12 mouse cellular contexts compared by ENCODE assay signal in genomic region chr2:25616398-25616797, GRCm38 (mm10). TPM values are rescaled to one million over a fixed set of nuclear protein-coding genes. Genes with fewer than 3 reads are reported as not detected.
DNase-seq lines count a peak whose midpoint lies in the region; ATAC-seq and TF ChIP-seq lines count a peak whose summit lies in the region.
"Had no signal": no experiment of that assay in that cellular context is flagged by ENCODE, and none has a peak within 500 bp of the region (broad histone marks: within the 10 kb centered on the region; RNA-seq: fewer than 3 reads in every experiment).

No protein-coding gene starts in this region.

- H3K9me3 ChIP-seq in heart, embryonic 14.5 days (ENCODE audit: control insufficient read depth, low read length), result no peaks in the 10 kb centered on the region
- no peaks in the 10 kb centered on the region for H3K9me3 ChIP-seq in midbrain, postnatal 0 days (ENCODE audit: low read length)
- H3K9me3 ChIP-seq in midbrain, embryonic 16.5 days (replicated peaks; ENCODE audit: control insufficient read depth, low read length, poor library complexity, severe bottlenecking), result 0 out of 2 replicates have a peak, but pooled peaks cover 3% of the 10 kb centered on the region
- H3K9me3 ChIP-seq in hindbrain, embryonic 16.5 days (ENCODE audit: control insufficient read depth, low read length), result no peaks in the 10 kb centered on the region
- H3K9me3 ChIP-seq in stomach, postnatal 0 days (ENCODE audit: control insufficient read depth, low read length), result no peaks in the 10 kb centered on the region

- peak overlapping the region; percentile 43 for H3K4me2 ChIP-seq in heart, embryonic 14.5 days (ENCODE audit: low read length)
- H3K4me2 ChIP-seq in midbrain, postnatal 0 days (ENCODE audit: low read depth, low read length, poor library complexity, severe bottlenecking), result peak overlapping the region; percentile 26; the same call in 1 of the 2 replicates
- H3K4me2 ChIP-seq in midbrain, embryonic 16.5 days (ENCODE audit: low read length), result no peak overlapping the region
- H3K4me2 ChIP-seq in hindbrain, embryonic 16.5 days (ENCODE audit: low read length), result peak overlapping the region; percentile 11; the same call in 1 of the 2 replicates
- peak overlapping the region; percentile 23 for H3K4me2 ChIP-seq in stomach, postnatal 0 days (replicated peaks; ENCODE audit: low read depth)
- H3K4me2 ChIP-seq: midbrain, embryonic 11.5 days had no signal

- no peak overlapping the region for H3K9ac ChIP-seq in heart, embryonic 14.5 days (ENCODE audit: low read length)
- no peak overlapping the region for H3K9ac ChIP-seq in midbrain, postnatal 0 days (replicated peaks; ENCODE audit: low read length, poor library complexity, severe bottlenecking)
- H3K9ac ChIP-seq in midbrain, embryonic 16.5 days (ENCODE audit: low read depth, low read length), result no peak overlapping the region
- H3K9ac ChIP-seq in hindbrain, embryonic 16.5 days (ENCODE audit: low read depth, low read length), result no peak overlapping the region
- no peak overlapping the region for H3K9ac ChIP-seq in stomach, postnatal 0 days (ENCODE audit: low read length)

- TF ChIP-seq EP300 in stomach, postnatal 0 days (optimal IDR thresholded peaks at IDR 0.05), result no peak

- TF ChIP-seq CTCF in midbrain, postnatal 0 days (IDR thresholded peaks at IDR 0.05), result no peak
- no peak for TF ChIP-seq CTCF in stomach, postnatal 0 days (IDR thresholded peaks at IDR 0.05; ENCODE audit: low read depth)

- 0 out of 4 replicates have a peak overlapping the region, but pooled peaks of 1 of the 2 experiments have one; percentile 9 for H3K4me3 ChIP-seq in heart, embryonic 14.5 days (ENCODE audit: control insufficient read depth in 1 of 2, insufficient read depth in 1 of 2, low read depth in 1 of 2, low read length in 2 of 2)
- H3K4me3 ChIP-seq in midbrain, postnatal 0 days (ENCODE audit: low read depth, low read length), result peak overlapping the region; percentile 11; the same call in 1 of the 2 replicates
- no peak overlapping the region for H3K4me3 ChIP-seq in midbrain, embryonic 16.5 days (ENCODE audit: low read depth, low read length)
- H3K4me3 ChIP-seq in hindbrain, embryonic 16.5 days (ENCODE audit: low read length), result peak overlapping the region; percentile 4; the same call in 1 of the 2 replicates
- peak overlapping the region; percentile 17; the same call in 1 of the 2 replicates for H3K4me3 ChIP-seq in stomach, postnatal 0 days (ENCODE audit: low read depth, low read length)

- H3K4me1 ChIP-seq in heart, embryonic 14.5 days (ENCODE audit: control insufficient read depth in 2 of 2, insufficient read depth in 2 of 2, low read length in 2 of 2), result peaks cover 0 to 3% of the 10 kb centered on the region in 2 experiments; a peak in 2 of 4 replicates
- peaks cover 5% of the 10 kb centered on the region; the same call in 1 of the 2 replicates for H3K4me1 ChIP-seq in midbrain, postnatal 0 days (ENCODE audit: insufficient read depth, low read length)
- H3K4me1 ChIP-seq in midbrain, embryonic 16.5 days (ENCODE audit: control insufficient read depth, insufficient read depth, low read length), result peaks cover 12% of the 10 kb centered on the region
- peaks cover 9% of the 10 kb centered on the region for H3K4me1 ChIP-seq in hindbrain, embryonic 16.5 days (ENCODE audit: control insufficient read depth, insufficient read depth, low read depth, low read length)
- no peaks in the 10 kb centered on the region for H3K4me1 ChIP-seq in stomach, postnatal 0 days (replicated peaks; ENCODE audit: control insufficient read depth, insufficient read depth)

- H3K36me3 ChIP-seq in heart, embryonic 14.5 days (ENCODE audit: control insufficient read depth, insufficient read depth, low read length), result no peaks in the 10 kb centered on the region
- no peaks in the 10 kb centered on the region for H3K36me3 ChIP-seq in midbrain, postnatal 0 days (ENCODE audit: insufficient read depth, low read length)
- H3K36me3 ChIP-seq in midbrain, embryonic 16.5 days (ENCODE audit: control insufficient read depth, insufficient read depth, low read length), result no peaks in the 10 kb centered on the region
- no peaks in the 10 kb centered on the region for H3K36me3 ChIP-seq in hindbrain, embryonic 16.5 days (ENCODE audit: control insufficient read depth, insufficient read depth, low read length)
- H3K36me3 ChIP-seq in stomach, postnatal 0 days (ENCODE audit: control insufficient read depth, insufficient read depth, low read length), result no peaks in the 10 kb centered on the region

- no peak overlapping the region for H3K27ac ChIP-seq in heart, embryonic 14.5 days (replicated peaks in 1 of 2; ENCODE audit: control insufficient read depth in 1 of 2, insufficient read depth in 1 of 2, low read depth in 2 of 2, low read length in 2 of 2)
- no peak overlapping the region for H3K27ac ChIP-seq in midbrain, postnatal 0 days (ENCODE audit: low read depth, low read length)
- H3K27ac ChIP-seq in midbrain, embryonic 16.5 days (ENCODE audit: low read length), result no peak overlapping the region
- H3K27ac ChIP-seq in hindbrain, embryonic 16.5 days (ENCODE audit: low read depth, low read length), result no peak overlapping the region
- no peak overlapping the region for H3K27ac ChIP-seq in stomach, postnatal 0 days (replicated peaks)

- H3K27me3 ChIP-seq in heart, embryonic 14.5 days (ENCODE audit: control insufficient read depth, insufficient read depth, low read length), result peaks cover 56% of the 10 kb centered on the region
- peaks cover 27% of the 10 kb centered on the region for H3K27me3 ChIP-seq in midbrain, postnatal 0 days (ENCODE audit: insufficient read depth, low read length)
- H3K27me3 ChIP-seq in midbrain, embryonic 16.5 days (ENCODE audit: control insufficient read depth, insufficient read depth, low read depth, low read length), result peaks cover 32% of the 10 kb centered on the region
- H3K27me3 ChIP-seq in hindbrain, embryonic 16.5 days (replicated peaks; ENCODE audit: control insufficient read depth, insufficient read depth, low read length), result peaks cover 21% of the 10 kb centered on the region
- H3K27me3 ChIP-seq in stomach, postnatal 0 days (ENCODE audit: control insufficient read depth, insufficient read depth, low read length), result no peaks in the 10 kb centered on the region

- no peak for DNase-seq in heart, postnatal 4 days
- DNase-seq in midbrain, postnatal 0 days (ENCODE audit: low spot score), result no peak
- DNase-seq in stomach, postnatal 0 days (ENCODE audit: low spot score), result no peak
- no peak for DNase-seq in urinary bladder, postnatal 25 days (ENCODE audit: low spot score)
- DNase-seq: layer of hippocampus, adult 9-11 months; thymus, adult 2 months had no signal

- no peak for ATAC-seq in heart, embryonic 14.5 days (ENCODE audit: insufficient number of reproducible peaks, insufficient read depth, low FRiP score, low read depth)
- no peak for ATAC-seq in midbrain, postnatal 0 days (ENCODE audit: low FRiP score)
- no peak for ATAC-seq in midbrain, embryonic 16.5 days
- no peak for ATAC-seq in hindbrain, embryonic 16.5 days
- no peak for ATAC-seq in stomach, postnatal 0 days (ENCODE audit: low FRiP score, low TSS enrichment)

- WGBS in heart, embryonic 14.5 days, result 13% methylated on average over 22 of the region's 22 CpGs
- WGBS in midbrain, postnatal 0 days, result 19% methylated on average over 22 of the region's 22 CpGs
- WGBS in midbrain, embryonic 16.5 days, result 20% methylated on average over 22 of the region's 22 CpGs
- WGBS in hindbrain, embryonic 16.5 days, result 18% methylated on average over 22 of the region's 22 CpGs
- 15% methylated on average over 22 of the region's 22 CpGs for WGBS in stomach, postnatal 0 days

RNA-seq across cellular contexts. Expression of gene Ccdc183, which starts 1.1 kb away (rescaled TPM):
- 0.07 and 0.27 TPM in 2 replicates for polyA plus RNA-seq in heart, embryonic 14.5 days (2014; fragmentation: Nextera tagmentation; extraction: Ambion mirVana)
- not detected for total RNA-seq in heart, postnatal 4 days (2021)
- not detected in 2 replicates for total RNA-seq in midbrain, postnatal 0 days (2014; rRNA removed)
- polyA plus RNA-seq in midbrain, postnatal 0 days (2015; fragmentation: Nextera tagmentation; extraction: Ambion mirVana), result 0.26 and 0.36 TPM in 2 replicates
- 0.11 and 0.24 TPM in 2 replicates for polyA plus RNA-seq in midbrain, embryonic 16.5 days (2015; fragmentation: Nextera tagmentation; extraction: Ambion mirVana)
- polyA plus RNA-seq in hindbrain, embryonic 16.5 days (2015; fragmentation: Nextera tagmentation; extraction: Ambion mirVana), result 0.13 and 0.34 TPM in 2 replicates
- 0.21 and 0.34 TPM in 2 replicates for polyA plus RNA-seq in stomach, postnatal 0 days (2015; fragmentation: Nextera tagmentation; extraction: Ambion mirVana)
- total RNA-seq: gastrocnemius, postnatal 4 days had no signal
- polyA plus RNA-seq: thymus, adult 2 months had no signal

RNA-seq across cellular contexts. Expression of gene Tmem141, which starts 5.4 kb away (rescaled TPM):
- 22.8 and 28.2 TPM in 2 replicates for polyA plus RNA-seq in heart, embryonic 14.5 days (2014; fragmentation: Nextera tagmentation; extraction: Ambion mirVana)
- total RNA-seq in heart, postnatal 4 days (2021), result 10 to 100 TPM; 22.2 to 24.0 TPM
- total RNA-seq in midbrain, postnatal 0 days (2014; rRNA removed), result 45.7 and 54.6 TPM in 2 replicates
- polyA plus RNA-seq in midbrain, postnatal 0 days (2015; fragmentation: Nextera tagmentation; extraction: Ambion mirVana), result 58.3 and 67.9 TPM in 2 replicates
- 56.4 and 67.2 TPM in 2 replicates for polyA plus RNA-seq in midbrain, embryonic 16.5 days (2015; fragmentation: Nextera tagmentation; extraction: Ambion mirVana)
- polyA plus RNA-seq in hindbrain, embryonic 16.5 days (2015; fragmentation: Nextera tagmentation; extraction: Ambion mirVana), result 54.6 and 66.8 TPM in 2 replicates
- 32.4 and 33.3 TPM in 2 replicates for polyA plus RNA-seq in stomach, postnatal 0 days (2015; fragmentation: Nextera tagmentation; extraction: Ambion mirVana)

RNA-seq across cellular contexts. Expression of gene Rabl6, which starts 8.1 kb away (rescaled TPM):
- 41.9 and 42.1 TPM in 2 replicates for polyA plus RNA-seq in heart, embryonic 14.5 days (2014; fragmentation: Nextera tagmentation; extraction: Ambion mirVana)
- total RNA-seq in heart, postnatal 4 days (2021), result 10 to 100 TPM; 51.4 to 61.5 TPM
- total RNA-seq in midbrain, postnatal 0 days (2014; rRNA removed), result 66.8 and 98.0 TPM in 2 replicates
- 56.7 and 61.2 TPM in 2 replicates for polyA plus RNA-seq in midbrain, postnatal 0 days (2015; fragmentation: Nextera tagmentation; extraction: Ambion mirVana)
- 64.7 and 68.3 TPM in 2 replicates for polyA plus RNA-seq in midbrain, embryonic 16.5 days (2015; fragmentation: Nextera tagmentation; extraction: Ambion mirVana)
- polyA plus RNA-seq in hindbrain, embryonic 16.5 days (2015; fragmentation: Nextera tagmentation; extraction: Ambion mirVana), result 65.3 and 71.8 TPM in 2 replicates
- 30.9 and 32.2 TPM in 2 replicates for polyA plus RNA-seq in stomach, postnatal 0 days (2015; fragmentation: Nextera tagmentation; extraction: Ambion mirVana)

RNA-seq across cellular contexts. Expression of gene Fcna, which starts 11.4 kb away (rescaled TPM):
- polyA plus RNA-seq in heart, embryonic 14.5 days (2014; fragmentation: Nextera tagmentation; extraction: Ambion mirVana), result 1.8 and 3.2 TPM in 2 replicates
- total RNA-seq in heart, postnatal 4 days (2021), result 1 to 10 TPM; 1.3 to 1.4 TPM
- total RNA-seq in midbrain, postnatal 0 days (2014; rRNA removed), result 5.7 and 7.2 TPM in 2 replicates
- 5.1 and 5.3 TPM in 2 replicates for polyA plus RNA-seq in midbrain, postnatal 0 days (2015; fragmentation: Nextera tagmentation; extraction: Ambion mirVana)
- polyA plus RNA-seq in midbrain, embryonic 16.5 days (2015; fragmentation: Nextera tagmentation; extraction: Ambion mirVana), result 2.5 and 3.1 TPM in 2 replicates
- 4.6 and 4.8 TPM in 2 replicates for polyA plus RNA-seq in hindbrain, embryonic 16.5 days (2015; fragmentation: Nextera tagmentation; extraction: Ambion mirVana)
- 3.5 and 3.8 TPM in 2 replicates for polyA plus RNA-seq in stomach, postnatal 0 days (2015; fragmentation: Nextera tagmentation; extraction: Ambion mirVana)
- total RNA-seq: MEL had no signal

RNA-seq across cellular contexts. Expression of gene Ajm1, which starts 34.8 kb away (rescaled TPM):
- not detected in 2 replicates for polyA plus RNA-seq in heart, embryonic 14.5 days (2014; fragmentation: Nextera tagmentation; extraction: Ambion mirVana)
- total RNA-seq in heart, postnatal 4 days (2021), result under 1 TPM; 0.14 to 0.41 TPM
- 23.1 and 30.9 TPM in 2 replicates for total RNA-seq in midbrain, postnatal 0 days (2014; rRNA removed)
- polyA plus RNA-seq in midbrain, postnatal 0 days (2015; fragmentation: Nextera tagmentation; extraction: Ambion mirVana), result 19.2 and 22.1 TPM in 2 replicates
- polyA plus RNA-seq in midbrain, embryonic 16.5 days (2015; fragmentation: Nextera tagmentation; extraction: Ambion mirVana), result 11.4 and 14.9 TPM in 2 replicates
- 12.0 and 15.1 TPM in 2 replicates for polyA plus RNA-seq in hindbrain, embryonic 16.5 days (2015; fragmentation: Nextera tagmentation; extraction: Ambion mirVana)
- polyA plus RNA-seq in stomach, postnatal 0 days (2015; fragmentation: Nextera tagmentation; extraction: Ambion mirVana), result 0.29 and 0.52 TPM in 2 replicates
